Mouse (Mus musculus) hindbrain, postnatal 0 days (tissue): Measurements from ENCODE around the gene A830031A19Rik. TPM values are rescaled to one million over a fixed set of nuclear protein-coding genes. Genes with fewer than 3 reads are reported as not detected.
A peak's percentile ranks its signal among the peaks of the same experiment; 100 is the strongest.

Experiments
- ATAC-seq: fragments of 200-750 bp; cut with Nextera tagmentation; 2 replicates; pipeline ENCODE4 v1.8.0; 2017; ENCODE audit warnings: mild to moderate bottlenecking, moderate TSS enrichment, moderate library complexity
- DNase-seq: peaks from one replicate; pipeline ENCODE4 v3.0.0-alpha.2; 2015; ENCODE audit warnings: low spot score
- H3K27ac ChIP-seq: fragments of 300-500 bp; sonication (generic); 2 replicates; pipeline ENCODE4 v1.5.1; 2014; ENCODE audit warnings: mild to moderate bottlenecking
- H3K27me3 ChIP-seq: fragments of 300-500 bp; sonication (generic); 2 replicates; pipeline ENCODE4 v1.6.1; 2014; ENCODE audit warnings: low read length, mixed read lengths; ENCODE audit not compliant: insufficient read depth
- H3K36me3 ChIP-seq: fragments of 300-500 bp; sonication (generic); 2 replicates; pipeline ENCODE4 v1.6.1; 2014; ENCODE audit warnings: low read length, mixed read lengths; ENCODE audit not compliant: insufficient read depth
- H3K4me1 ChIP-seq: fragments of 300-500 bp; sonication (generic); 2 replicates; pipeline ENCODE4 v1.6.1; 2014; ENCODE audit warnings: antibody characterized with exemption, low read length, mixed read lengths; ENCODE audit not compliant: insufficient read depth
- H3K4me2 ChIP-seq: fragments of 300-500 bp; sonication (generic); 2 replicates; pipeline ENCODE4 v1.6.1; 2014; ENCODE audit warnings: low read depth, mild to moderate bottlenecking, low read length, moderate library complexity, mixed read lengths
- H3K4me3 ChIP-seq: fragments of 300-500 bp; sonication (generic); 2 replicates; pipeline ENCODE4 v1.5.1; 2014; ENCODE audit warnings: low read length
- H3K9ac ChIP-seq: fragments of 300-500 bp; sonication (generic); replicated peaks from 2 replicates; pipeline ENCODE4 v1.6.1; 2014; ENCODE audit warnings: mild to moderate bottlenecking, low read length, moderate library complexity, mixed read lengths
- H3K9me3 ChIP-seq: fragments of 300-500 bp; sonication (generic); 2 replicates; pipeline ENCODE4 v1.6.1; 2016; ENCODE audit warnings: low read length, mixed read lengths
- CTCF ChIP-seq: IDR thresholded peaks from 2 replicates; pipeline ENCODE4 v1.5.1; 2016; ENCODE audit warnings: antibody characterized with exemption, control low read depth, low read depth
- WGBS: fragments of 180-500 bp; shearing (Covaris S2); extraction: QIAGEN DNeasy Blood & Tissue Kit; methylation state at CpG from one replicate; pipeline ENCODE4 v1.1.7; 2014; 5-methylcytosine and 5-hydroxymethylcytosine counted together
- polyA plus RNA-seq: library from polyadenylated mRNA; unstranded; fragments of >200 nt; fragmentation: Nextera tagmentation; extraction: Ambion mirVana; gene quantifications from 2 replicates; pipeline ENCODE4 v1.2.1, GENCODE M21; 2015
- total RNA-seq: library from RNA; depleted of rRNA; stranded (reverse); fragments of >200 nt; gene quantifications from 2 replicates; pipeline ENCODE4 v1.2.3, GENCODE M21; 2014

Gene A830031A19Rik
- total and polyA plus RNA-seq, 2 experiments from 2014 or later, result not detected

- no peaks in the 10 kb centered on the region for H3K9me3 ChIP-seq
- no peak for TF ChIP-seq CTCF
- no peaks in the 10 kb centered on the region for H3K4me1 ChIP-seq
- WGBS, result 68% methylated on average over 1 of the region's 1 CpGs
- H3K9ac ChIP-seq, result no peak overlapping the region
- H3K36me3 ChIP-seq, result no peaks in the 10 kb centered on the region
- H3K27me3 ChIP-seq, result no peaks in the 10 kb centered on the region
- H3K4me2 ChIP-seq, result no peak overlapping the region
- H3K4me3 ChIP-seq, result no peak overlapping the region
- DNase-seq, result no peak
- ATAC-seq, result no peak
- H3K27ac ChIP-seq, result no peak overlapping the region
Measured at GRCm38 (mm10) chr11:24020760-24021159, 54.1 kb downstream of the A830031A19Rik start.

GRCm38 (mm10) chr11:24018783-24019182, 56.1 kb downstream of the A830031A19Rik start:
- TF ChIP-seq CTCF, result no peak
- Histone ChIP-seq H3K9me3 (no peaks in the 10 kb centered on the region), H3K27ac (no peak overlapping the region), H3K4me2 (no peak overlapping the region), H3K36me3 (no peaks in the 10 kb centered on the region), H3K4me1 (no peaks in the 10 kb centered on the region), H3K27me3 (no peaks in the 10 kb centered on the region), H3K9ac (no peak overlapping the region), H3K4me3 (no peak overlapping the region)
- 62% methylated on average over 2 of the region's 2 CpGs for WGBS
- ATAC-seq (no peak), DNase-seq (no peak)

- no peak overlapping the region for H3K27ac ChIP-seq
- H3K4me1 ChIP-seq, result no peaks in the 10 kb centered on the region
- H3K4me3 ChIP-seq, result no peak overlapping the region
- DNase-seq, result no peak
- no peaks in the 10 kb centered on the region for H3K36me3 ChIP-seq
- ATAC-seq, result no peak
- no peak overlapping the region for H3K9ac ChIP-seq
- no peaks in the 10 kb centered on the region for H3K27me3 ChIP-seq
- no peak overlapping the region for H3K4me2 ChIP-seq
- H3K9me3 ChIP-seq, result no peaks in the 10 kb centered on the region
- 33% methylated on average over 2 of the region's 2 CpGs for WGBS
- TF ChIP-seq CTCF, result no peak
Measured at GRCm38 (mm10) chr11:24016647-24017179, 58.1 kb downstream of the A830031A19Rik start.

GRCm38 (mm10) chr11:24016049-24016448, 58.8 kb downstream of the A830031A19Rik start:
- H3K4me3 ChIP-seq, result no peak overlapping the region
- H3K9me3 ChIP-seq, result no peaks in the 10 kb centered on the region
- H3K4me2 ChIP-seq, result no peak overlapping the region
- DNase-seq (no peak), ATAC-seq (0 out of 2 replicates have a peak, but pooled peaks have one; percentile 39)
- no peak overlapping the region for H3K9ac ChIP-seq
- 65% methylated on average over 3 of the region's 3 CpGs for WGBS
- H3K27ac ChIP-seq, result no peak overlapping the region
- no peaks in the 10 kb centered on the region for H3K36me3 ChIP-seq
- no peaks in the 10 kb centered on the region for H3K4me1 ChIP-seq
- H3K27me3 ChIP-seq, result no peaks in the 10 kb centered on the region
- no peak for TF ChIP-seq CTCF

- no peak overlapping the region for H3K4me3 ChIP-seq
- ATAC-seq, result no peak
- H3K4me1 ChIP-seq, result no peaks in the 10 kb centered on the region
- H3K27me3 ChIP-seq, result no peaks in the 10 kb centered on the region
- no peak for DNase-seq
- no peak for TF ChIP-seq CTCF
- no peaks in the 10 kb centered on the region for H3K9me3 ChIP-seq
- H3K4me2 ChIP-seq, result no peak overlapping the region
- H3K36me3 ChIP-seq, result no peaks in the 10 kb centered on the region
- WGBS, result 58% methylated on average over 5 of the region's 5 CpGs
- H3K27ac ChIP-seq, result no peak overlapping the region
- no peak overlapping the region for H3K9ac ChIP-seq
Measured at GRCm38 (mm10) chr11:24014642-24015041, 60.2 kb downstream of the A830031A19Rik start.

GRCm38 (mm10) chr11:24012301-24012700, 62.6 kb downstream of the A830031A19Rik start:
- H3K9ac ChIP-seq, result no peak overlapping the region
- no peak overlapping the region for H3K4me3 ChIP-seq
- H3K9me3 ChIP-seq, result no peaks in the 10 kb centered on the region
- ATAC-seq (no peak), DNase-seq (no peak)
- H3K27me3 ChIP-seq, result no peaks in the 10 kb centered on the region
- no peaks in the 10 kb centered on the region for H3K4me1 ChIP-seq
- no peak overlapping the region for H3K4me2 ChIP-seq
- 55% methylated on average over 1 of the region's 1 CpGs for WGBS
- no peak overlapping the region for H3K27ac ChIP-seq
- no peaks in the 10 kb centered on the region for H3K36me3 ChIP-seq
- no peak for TF ChIP-seq CTCF

- no peaks in the 10 kb centered on the region for H3K4me1 ChIP-seq
- no peak for TF ChIP-seq CTCF
- no peak overlapping the region for H3K27ac ChIP-seq
- H3K27me3 ChIP-seq, result no peaks in the 10 kb centered on the region
- no peak overlapping the region for H3K4me2 ChIP-seq
- no peak for ATAC-seq
- no peaks in the 10 kb centered on the region for H3K36me3 ChIP-seq
- no peak overlapping the region for H3K9ac ChIP-seq
- H3K9me3 ChIP-seq, result no peaks in the 10 kb centered on the region
- DNase-seq, result no peak
- WGBS, result 92% methylated on average over 5 of the region's 5 CpGs
- H3K4me3 ChIP-seq, result no peak overlapping the region
Measured at GRCm38 (mm10) chr11:24008976-24009375, 65.9 kb downstream of the A830031A19Rik start.
